Mouse (Mus musculus): Measurements from ENCODE around the gene Pdcd6.

Pdcd6 gene

DNA sequence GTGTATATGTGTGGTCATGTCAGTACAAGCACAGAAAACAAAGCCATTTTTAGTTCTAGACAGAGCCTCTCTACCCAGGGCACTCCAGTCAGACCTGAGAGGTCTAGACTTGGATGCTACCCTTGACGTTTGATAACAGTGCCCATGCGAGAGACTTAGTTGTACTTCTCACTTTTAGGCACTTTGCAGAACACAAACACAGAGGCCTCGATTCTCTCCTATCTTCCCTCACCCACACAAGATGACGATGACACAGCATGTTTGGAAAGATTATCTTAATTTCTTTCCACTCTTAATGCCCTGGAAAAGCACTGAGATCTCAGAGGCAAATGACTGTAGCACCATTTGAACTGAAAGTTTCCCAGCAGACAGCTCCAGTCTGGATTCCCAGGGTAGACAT is 41.7 kb downstream of the Pdcd6 start:
- no peak for DNase-seq

DNA sequence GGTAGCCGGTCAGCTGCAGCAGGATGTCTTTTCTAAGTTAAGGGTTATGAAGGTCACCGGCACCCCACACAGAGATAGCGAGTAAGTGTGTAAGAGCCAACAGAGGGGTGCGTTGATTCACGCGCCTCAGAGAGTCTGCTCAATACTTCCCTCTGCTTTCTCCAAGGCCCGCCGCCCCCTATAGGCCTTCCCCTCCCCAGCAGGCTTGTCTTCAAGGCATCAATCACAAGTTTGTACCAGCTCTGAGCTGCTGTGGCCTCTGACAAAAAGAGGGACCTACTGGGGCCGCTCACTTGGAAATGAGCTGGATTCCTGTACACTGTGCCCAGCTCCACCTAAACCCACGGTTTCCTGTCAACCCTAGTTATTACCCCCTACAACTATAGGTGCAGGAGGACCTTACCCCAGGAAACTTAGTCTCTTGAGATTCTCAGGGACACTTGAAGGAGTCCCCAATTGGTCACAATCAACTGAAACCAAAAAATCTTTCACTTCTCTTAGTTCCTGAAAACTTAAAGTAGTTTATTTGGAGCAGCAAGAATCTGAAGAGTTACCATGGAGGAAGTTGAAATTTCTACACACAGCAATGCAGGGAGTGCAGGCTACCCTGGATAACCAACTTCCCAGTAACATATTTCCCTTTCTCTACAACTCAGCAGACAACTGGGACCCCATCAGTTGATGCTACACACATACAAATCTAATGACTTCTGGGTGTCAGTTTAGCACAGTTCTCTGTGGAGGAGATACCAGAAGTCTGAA is 57.0 kb downstream of the Pdcd6 start:
- peak; percentile 19 for DNase-seq

DNA sequence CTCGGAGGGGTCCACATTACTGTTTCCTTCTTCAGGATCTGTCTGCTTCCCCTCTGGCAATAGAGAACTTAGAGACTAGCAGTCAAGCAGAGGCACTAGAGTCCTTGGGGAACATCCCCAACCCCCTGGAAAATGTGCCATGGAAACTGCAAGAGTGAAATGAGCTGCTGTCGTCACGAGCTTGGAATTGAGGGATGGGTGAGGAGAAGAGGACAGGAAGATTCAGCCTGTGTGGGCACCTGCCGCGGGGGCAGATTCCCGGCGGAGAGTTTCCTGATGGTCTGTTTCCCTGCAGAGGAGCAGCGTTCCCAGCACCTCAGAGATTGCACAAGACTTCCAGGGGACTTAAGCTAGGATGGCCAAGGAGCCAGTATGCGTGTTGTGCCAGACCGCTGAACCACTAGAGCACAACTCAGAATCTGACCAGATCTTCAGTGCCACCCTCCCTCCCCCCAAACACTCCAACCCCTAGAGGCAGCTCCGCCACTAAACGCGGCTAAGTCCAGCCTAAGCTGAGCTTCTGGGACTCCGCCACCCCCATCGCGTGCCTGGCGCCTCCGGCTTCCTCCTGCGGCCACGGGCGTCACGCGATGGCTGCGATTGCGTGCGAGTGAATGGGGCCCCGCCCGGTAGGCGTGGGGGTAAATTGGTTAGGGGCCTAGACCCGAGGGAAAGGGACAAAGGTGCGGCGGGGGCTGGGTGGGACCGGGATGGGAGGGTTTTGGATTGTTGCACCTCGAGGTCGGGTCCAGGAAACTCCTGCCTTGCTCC is 57.7 kb downstream of the Pdcd6 start:
- DNase-seq: peak; percentile 32
